Mouse (Mus musculus) limb, embryonic 15.5 days (tissue): ENCODE data around the gene Sohlh2. TPM values are rescaled to one million over a fixed set of nuclear protein-coding genes. Genes with fewer than 3 reads are reported as not detected.
A peak's percentile ranks its signal among the peaks of the same experiment; 100 is the strongest.

Source experiments
- ATAC-seq: fragments of 200-750 bp; cut with Nextera tagmentation; 2 replicates; pipeline ENCODE4 v1.8.0; 2017; ENCODE audit warnings: low read depth, moderate TSS enrichment; ENCODE audit not compliant: insufficient number of reproducible peaks, low FRiP score, low TSS enrichment
- H3K27ac ChIP-seq: fragments of 300-500 bp; sonication (generic); 2 replicates; pipeline ENCODE4 v1.5.1; 2015; ENCODE audit warnings: moderate library complexity, mild to moderate bottlenecking, inconsistent platforms
- H3K27me3 ChIP-seq: fragments of 300-500 bp; sonication (generic); 2 replicates; pipeline ENCODE4 v1.6.1; 2015; ENCODE audit warnings: inconsistent platforms
- H3K36me3 ChIP-seq: fragments of 300-500 bp; sonication (generic); 2 replicates; pipeline ENCODE4 v1.6.1; 2015; ENCODE audit warnings: inconsistent platforms
- H3K4me1 ChIP-seq: fragments of 300-500 bp; sonication (generic); 2 replicates; pipeline ENCODE4 v1.6.1; 2015; ENCODE audit warnings: inconsistent platforms
- H3K4me2 ChIP-seq: fragments of 300-500 bp; sonication (generic); 2 replicates; pipeline ENCODE4 v1.6.1; 2015; ENCODE audit warnings: mild to moderate bottlenecking, inconsistent platforms
- H3K4me3 ChIP-seq: fragments of 300-500 bp; sonication (generic); 2 replicates; pipeline ENCODE4 v1.5.1; 2015; ENCODE audit warnings: mild to moderate bottlenecking, inconsistent platforms
- H3K9ac ChIP-seq: fragments of 300-500 bp; sonication (generic); 2 replicates; pipeline ENCODE4 v1.6.1; 2015; ENCODE audit warnings: inconsistent platforms
- H3K9me3 ChIP-seq: fragments of 300-500 bp; sonication (generic); 2 replicates; pipeline ENCODE4 v1.6.1; 2016; ENCODE audit warnings: inconsistent platforms
- WGBS: fragments of 180-500 bp; shearing (Covaris S2); methylation state at CpG from one replicate; pipeline ENCODE4 v1.1.7; 2015; 5-methylcytosine and 5-hydroxymethylcytosine counted together
- polyA plus RNA-seq: library from polyadenylated mRNA; unstranded; fragments of >200 nt; fragmentation: Nextera tagmentation; extraction: Ambion mirVana; gene quantifications from 2 replicates; pipeline ENCODE4 v1.2.1, GENCODE M21; 2015

Gene Sohlh2
- polyA plus RNA-seq, 1 experiment from 2014 or later: 0.12 TPM

- no peaks in the 10 kb centered on the region for H3K9me3 ChIP-seq
- no peaks in the 10 kb centered on the region for H3K27me3 ChIP-seq
- H3K27ac ChIP-seq: no peak overlapping the region
- H3K4me2 ChIP-seq: no peak overlapping the region
- H3K9ac ChIP-seq: no peak overlapping the region
- H3K36me3 ChIP-seq: no peaks in the 10 kb centered on the region
- 31% methylated on average over 2 of the region's 2 CpGs for WGBS
- H3K4me1 ChIP-seq: peaks cover 12% of the 10 kb centered on the region; the same call in 1 of the 2 replicates
- ATAC-seq: no peak
- H3K4me3 ChIP-seq: no peak overlapping the region
Observed at GRCm38 (mm10) chr3:55212254-55212653, 30.4 kb downstream of the Sohlh2 start.

GRCm38 (mm10) chr3:55213785-55214184, 32.0 kb downstream of the Sohlh2 start:
- H3K27ac ChIP-seq: peak overlapping the region; percentile 61; the same call in 1 of the 2 replicates
- H3K27me3 ChIP-seq: no peaks in the 10 kb centered on the region
- no peaks in the 10 kb centered on the region for H3K9me3 ChIP-seq
- H3K36me3 ChIP-seq: no peaks in the 10 kb centered on the region
- H3K9ac ChIP-seq: no peak overlapping the region
- no peak overlapping the region for H3K4me3 ChIP-seq
- no peak overlapping the region for H3K4me2 ChIP-seq
- peaks cover 12% of the 10 kb centered on the region; the same call in 1 of the 2 replicates for H3K4me1 ChIP-seq
- 26% methylated on average over 4 of the region's 4 CpGs for WGBS
- no peak for ATAC-seq

- H3K4me3 ChIP-seq: no peak overlapping the region
- 68% methylated on average over 6 of the region's 6 CpGs for WGBS
- H3K4me1 ChIP-seq: peaks cover 12% of the 10 kb centered on the region; the same call in 1 of the 2 replicates
- peak overlapping the region; percentile 61; the same call in 1 of the 2 replicates for H3K27ac ChIP-seq
- H3K27me3 ChIP-seq: no peaks in the 10 kb centered on the region
- H3K9me3 ChIP-seq: no peaks in the 10 kb centered on the region
- H3K9ac ChIP-seq: no peak overlapping the region
- ATAC-seq: no peak
- no peaks in the 10 kb centered on the region for H3K36me3 ChIP-seq
- no peak overlapping the region for H3K4me2 ChIP-seq
Observed at GRCm38 (mm10) chr3:55214413-55214812, 32.6 kb downstream of the Sohlh2 start.

DNA sequence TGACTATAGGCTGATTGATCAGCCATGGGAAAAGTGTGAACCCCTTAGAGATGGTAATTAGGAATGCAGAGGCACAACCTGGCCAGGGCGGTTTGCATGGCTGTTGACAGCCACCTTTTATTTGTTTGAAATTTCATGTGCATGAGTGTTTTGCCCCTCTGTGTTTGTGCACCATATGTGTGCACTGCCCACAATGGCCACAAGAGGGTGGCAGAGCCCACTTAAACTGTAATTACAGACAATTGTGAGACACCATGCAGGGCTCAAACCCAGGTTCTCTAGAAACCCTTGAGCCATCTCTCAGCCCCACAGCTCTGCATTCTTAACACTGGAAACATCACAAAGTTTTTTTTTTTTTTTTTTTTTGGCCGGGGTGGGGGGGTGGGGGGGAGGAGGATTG, 40.7 kb downstream of the Sohlh2 start:
- ATAC-seq: no peak
- Histone ChIP-seq H3K4me1 (peaks cover 5% of the 10 kb centered on the region; the same call in 1 of the 2 replicates), H3K9me3 (no peaks in the 10 kb centered on the region), H3K4me2 (no peak overlapping the region), H3K27me3 (no peaks in the 10 kb centered on the region), H3K4me3 (no peak overlapping the region), H3K27ac (no peak overlapping the region), H3K9ac (no peak overlapping the region), H3K36me3 (no peaks in the 10 kb centered on the region)
- WGBS: 85% methylated on average over 2 of the region's 2 CpGs

DNA sequence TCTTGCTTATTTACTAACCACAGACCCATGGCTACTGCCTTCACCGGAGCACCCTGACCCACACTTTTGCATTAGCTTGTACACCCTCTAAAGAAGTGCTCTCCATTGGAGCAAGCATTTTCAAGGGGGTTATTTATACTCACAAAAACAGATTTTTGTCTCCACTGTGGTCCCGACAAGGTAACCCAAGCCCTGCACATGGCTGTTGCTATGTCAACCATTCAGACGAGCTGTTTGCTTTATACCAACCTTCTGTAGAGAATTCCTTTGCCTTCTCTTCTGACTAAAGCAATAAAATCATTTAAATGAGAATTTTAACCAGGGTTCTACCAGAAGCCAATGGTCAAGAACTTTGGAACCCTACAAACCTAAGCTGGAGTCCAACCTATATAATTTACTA, 42.0 kb downstream of the Sohlh2 start:
- no peaks in the 10 kb centered on the region for H3K36me3 ChIP-seq
- peaks cover 5% of the 10 kb centered on the region; the same call in 1 of the 2 replicates for H3K4me1 ChIP-seq
- ATAC-seq: no peak; the same call in 1 of the 2 replicates
- WGBS: 71% methylated on average over 3 of the region's 3 CpGs
- H3K4me3 ChIP-seq: no peak overlapping the region
- H3K4me2 ChIP-seq: no peak overlapping the region
- no peaks in the 10 kb centered on the region for H3K9me3 ChIP-seq
- no peak overlapping the region for H3K9ac ChIP-seq
- H3K27ac ChIP-seq: no peak overlapping the region
- no peaks in the 10 kb centered on the region for H3K27me3 ChIP-seq

- no peaks in the 10 kb centered on the region for H3K27me3 ChIP-seq
- peak; percentile 77; the same call in 1 of the 2 replicates for ATAC-seq
- H3K36me3 ChIP-seq: no peaks in the 10 kb centered on the region
- no peaks in the 10 kb centered on the region for H3K9me3 ChIP-seq
- H3K4me3 ChIP-seq: no peak overlapping the region
- H3K4me1 ChIP-seq: peaks cover 5% of the 10 kb centered on the region; the same call in 1 of the 2 replicates
- H3K4me2 ChIP-seq: no peak overlapping the region
- 29% methylated on average over 18 of the region's 18 CpGs for WGBS
- H3K27ac ChIP-seq: no peak overlapping the region
- H3K9ac ChIP-seq: no peak overlapping the region
Observed at GRCm38 (mm10) chr3:55226501-55227213, 44.8 kb downstream of the Sohlh2 start.

DNA sequence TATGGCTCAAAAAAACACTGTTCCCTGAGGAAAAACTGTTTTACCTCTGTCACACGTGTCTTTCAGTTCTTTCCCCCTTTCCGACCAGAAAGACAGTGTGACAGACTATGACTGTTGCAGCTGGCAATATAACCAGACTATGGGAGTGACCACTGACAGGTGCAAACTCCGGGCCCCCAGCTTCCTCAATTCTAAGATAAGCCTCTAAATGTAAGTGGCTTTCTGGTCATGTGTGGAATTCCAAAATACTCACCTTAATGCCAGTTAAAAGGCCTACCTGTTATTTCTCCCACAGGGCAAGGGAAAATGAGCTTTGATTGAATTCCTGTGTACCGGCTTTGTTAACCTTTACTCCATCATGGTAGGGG, 45.4 kb downstream of the Sohlh2 start:
- H3K4me1 ChIP-seq: peaks cover 5% of the 10 kb centered on the region; the same call in 1 of the 2 replicates
- H3K27ac ChIP-seq: no peak overlapping the region
- no peaks in the 10 kb centered on the region for H3K36me3 ChIP-seq
- no peak overlapping the region for H3K4me2 ChIP-seq
- no peaks in the 10 kb centered on the region for H3K27me3 ChIP-seq
- ATAC-seq: 0 out of 2 replicates have a peak, but pooled peaks have one; percentile 21
- H3K9me3 ChIP-seq: no peaks in the 10 kb centered on the region
- no peak overlapping the region for H3K4me3 ChIP-seq
- WGBS: 22% methylated on average over 4 of the region's 4 CpGs
- no peak overlapping the region for H3K9ac ChIP-seq

DNA sequence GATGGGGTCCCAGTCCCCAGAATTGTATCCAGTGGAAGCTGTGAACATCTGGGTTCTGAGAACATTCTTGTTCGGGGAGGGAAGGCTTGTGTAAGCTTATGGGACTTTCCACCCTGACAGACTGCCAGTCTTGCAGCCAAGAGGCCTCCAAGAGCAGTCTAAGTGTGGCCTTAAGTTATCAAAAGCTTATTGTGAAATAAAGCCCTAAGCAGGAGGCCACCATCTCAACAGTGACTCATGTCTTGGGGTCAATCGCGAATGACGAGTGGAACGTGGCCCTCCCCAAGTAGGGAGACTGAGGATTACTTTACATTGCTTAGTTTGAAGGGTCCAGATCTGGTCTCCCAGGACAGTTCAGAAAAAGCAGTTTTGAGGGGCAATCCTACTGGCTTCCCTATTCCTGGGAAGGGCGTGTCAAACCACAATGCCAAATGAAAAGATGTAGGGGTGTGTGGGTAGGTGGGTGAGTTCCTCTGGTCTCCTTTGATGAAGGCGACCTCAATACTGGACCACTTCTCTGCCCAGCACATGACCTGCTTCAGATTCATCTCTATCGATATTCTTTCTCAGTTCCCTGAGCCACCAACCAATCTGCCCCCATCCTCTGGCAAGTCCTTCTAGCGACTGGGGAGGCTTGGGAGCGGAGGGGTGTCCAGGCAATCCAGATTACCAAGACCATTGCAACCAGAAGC, 60.0 kb downstream of the Sohlh2 start, which contains the start of gene Dclk1:
Dclk1 (plus strand) TSS at position 635 of the 692 bp plus-strand sequence.
- H3K4me3 ChIP-seq: peak within 1 kb of the TSS; percentile 68
- no peak for ATAC-seq
- 0 out of 2 replicates have a peak, but pooled peaks cover 3% of the 10 kb centered on the region for H3K27me3 ChIP-seq
- peak within 1 kb of the TSS; percentile 87 for H3K4me2 ChIP-seq
- H3K27ac ChIP-seq: peak within 1 kb of the TSS; percentile 85
- peak within 1 kb of the TSS; percentile 71 for H3K9ac ChIP-seq
- no peaks in the 10 kb centered on the region for H3K36me3 ChIP-seq
- WGBS: 34% methylated on average over 10 of the region's 10 CpGs
- no peaks in the 10 kb centered on the region for H3K9me3 ChIP-seq
- peaks cover 18% of the 10 kb centered on the region for H3K4me1 ChIP-seq

GRCm38 (mm10) chr3:55242422-55243055, 60.7 kb downstream of the Sohlh2 start:
- under 1% methylated on average over 43 of the region's 45 CpGs for WGBS
- H3K4me1 ChIP-seq: peaks cover 18% of the 10 kb centered on the region
- peak; percentile 89 for ATAC-seq

GRCm38 (mm10) chr3:55243056-55243471, 61.2 kb downstream of the Sohlh2 start:
- H3K4me2 ChIP-seq: peak overlapping the region; percentile 87
- 2% methylated on average over 8 of the region's 8 CpGs for WGBS
- no peaks in the 10 kb centered on the region for H3K9me3 ChIP-seq
- ATAC-seq: 0 out of 2 replicates have a peak, but pooled peaks have one; percentile 11
- H3K27ac ChIP-seq: peak overlapping the region; percentile 85
- 0 out of 2 replicates have a peak, but pooled peaks cover 6% of the 10 kb centered on the region for H3K36me3 ChIP-seq
- H3K4me3 ChIP-seq: peak overlapping the region; percentile 68
- H3K4me1 ChIP-seq: peaks cover 18% of the 10 kb centered on the region
- peak overlapping the region; percentile 71 for H3K9ac ChIP-seq
- H3K27me3 ChIP-seq: 0 out of 2 replicates have a peak, but pooled peaks cover 3% of the 10 kb centered on the region

More at GRCm38 (mm10) chr3:55242422-55243055, 60.7 kb downstream of the Sohlh2 start:
- peak overlapping the region; percentile 85 for H3K27ac ChIP-seq
- peak overlapping the region; percentile 87 for H3K4me2 ChIP-seq
- H3K36me3 ChIP-seq: 0 out of 2 replicates have a peak, but pooled peaks cover 5% of the 10 kb centered on the region
- no peaks in the 10 kb centered on the region for H3K9me3 ChIP-seq
- H3K27me3 ChIP-seq: 0 out of 2 replicates have a peak, but pooled peaks cover 3% of the 10 kb centered on the region
- H3K9ac ChIP-seq: peak overlapping the region; percentile 71
- peak overlapping the region; percentile 68 for H3K4me3 ChIP-seq

- Histone ChIP-seq H3K27me3 (0 out of 2 replicates have a peak, but pooled peaks cover 3% of the 10 kb centered on the region), H3K9ac (no peak overlapping the region), H3K9me3 (no peaks in the 10 kb centered on the region), H3K4me3 (peak overlapping the region; percentile 68), H3K36me3 (0 out of 2 replicates have a peak, but pooled peaks cover 6% of the 10 kb centered on the region), H3K4me2 (peak overlapping the region; percentile 17; the same call in 1 of the 2 replicates), H3K4me1 (peaks cover 22% of the 10 kb centered on the region), H3K27ac (no peak overlapping the region)
- no peak for ATAC-seq
- 38% methylated on average over 6 of the region's 6 CpGs for WGBS
Observed at GRCm38 (mm10) chr3:55244087-55244486, 62.3 kb downstream of the Sohlh2 start.
